Mouse (Mus musculus): ENCODE data around the gene C1s1.

DNA sequence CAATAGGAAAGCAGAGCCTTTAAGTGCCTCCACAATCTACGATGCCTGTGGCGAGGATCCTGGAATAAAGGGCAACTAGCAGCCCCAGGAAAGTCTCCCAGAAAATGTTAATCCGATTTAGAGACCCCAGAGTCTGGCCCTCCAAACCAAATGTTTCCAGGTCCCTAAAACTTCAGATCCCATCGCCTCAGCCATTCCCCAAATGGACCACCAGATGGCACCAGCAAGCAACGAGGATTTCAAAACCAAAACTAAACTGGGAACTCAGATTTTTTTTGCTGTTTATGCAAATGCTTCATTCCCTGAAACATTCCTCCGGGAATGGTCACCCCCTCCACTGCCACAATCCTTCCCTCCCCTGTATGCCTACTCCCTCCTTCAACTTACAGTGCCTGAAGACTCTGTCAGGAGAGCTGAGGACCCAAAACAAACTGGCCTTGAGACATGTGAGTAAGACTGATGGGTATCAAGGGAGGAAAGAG, 29.8 kb downstream of the C1s1 start, which contains the start of gene C1ra:
- TF ChIP-seq CTCF (IDR thresholded peaks at IDR 0.05; ENCODE audit: low read depth) (peak; percentile 81), EP300 (IDR thresholded peaks at IDR 0.05; ENCODE audit: low read depth) (no peak)
